In genomic region chrX:53370366-53370740, GRCm38 (mm10) we compare ENCODE assay signal across 8 mouse cellular contexts. TPM values are rescaled to one million over a fixed set of nuclear protein-coding genes. Genes with fewer than 3 reads are reported as not detected.
DNase-seq lines count a peak whose midpoint lies in the region; ATAC-seq lines count a peak whose summit lies in the region.

TSS of gene Mospd1 (minus strand) at chrX:53370502.

- no peaks in the 10 kb centered on the region for H3K4me1 ChIP-seq in intestine, embryonic 14.5 days (replicated peaks; ENCODE audit: control insufficient read depth, insufficient read depth, low read length)

- WGBS in intestine, embryonic 14.5 days = 5% methylated on average over 11 of the region's 15 CpGs

- peak; percentile 86 for DNase-seq in adipocyte (ENCODE audit: low spot score)
- peak; percentile 83 for DNase-seq in embryo, embryonic 10 days (ENCODE audit: low spot score)
- DNase-seq in gastrocnemius, postnatal 25 days = peak; percentile 91
- peak; percentile 87 for DNase-seq in intestine, embryonic 14.5 days (ENCODE audit: low spot score)
- DNase-seq in left cerebral cortex, postnatal 14 days (ENCODE audit: low spot score in 2 of 2) = peak; percentile 74 to 79
- peak; percentile 84 for DNase-seq in mesoderm, embryonic 11.5 days (ENCODE audit: low read depth, low spot score)
- DNase-seq in right cerebral cortex, postnatal 36 days (ENCODE audit: low spot score in 2 of 2) = peak; percentile 71 to 79
- DNase-seq in yolk sac, embryonic 10.5 days (ENCODE audit: low spot score) = peak; percentile 94

- peak within 1 kb of the TSS; percentile 53 for H3K4me2 ChIP-seq in intestine, embryonic 14.5 days (ENCODE audit: low read length)

- ATAC-seq in intestine, embryonic 14.5 days (replicated peaks; ENCODE audit: low FRiP score, low TSS enrichment, low read depth) = peak; percentile 98

- peak within 1 kb of the TSS; percentile 70 for H3K27ac ChIP-seq in intestine, embryonic 14.5 days (ENCODE audit: low read depth)

- H3K9me3 ChIP-seq in intestine, embryonic 14.5 days (ENCODE audit: control insufficient read depth, low read length) = no peaks in the 10 kb centered on the region

- intact Hi-C loops in left cerebral cortex, postnatal 14 days (cut with DNase I) = no loop called here

- H3K4me3 ChIP-seq in intestine, embryonic 14.5 days (ENCODE audit: low read depth, low read length) = peak within 1 kb of the TSS; percentile 51

- no peaks in the 10 kb centered on the region for H3K27me3 ChIP-seq in intestine, embryonic 14.5 days (replicated peaks; ENCODE audit: control insufficient read depth, insufficient read depth, low read length)

- peak within 1 kb of the TSS; percentile 69 for H3K9ac ChIP-seq in intestine, embryonic 14.5 days (ENCODE audit: low read length)

- H3K36me3 ChIP-seq in intestine, embryonic 14.5 days (ENCODE audit: control insufficient read depth, insufficient read depth, low read length) = no peaks in the 10 kb centered on the region

RNA-seq across cellular contexts. Expression of gene Mospd1, which starts in this region (rescaled TPM):
- total RNA-seq in gastrocnemius, postnatal 25 days (2021) = 10 to 100 TPM; 41.3 to 49.9 TPM
- 31.7 and 41.3 TPM in 2 replicates for polyA plus RNA-seq in intestine, embryonic 14.5 days (2014; fragmentation: Nextera tagmentation; extraction: Ambion mirVana)
- 10 to 100 TPM; 13.3 to 15.7 TPM for total RNA-seq in left cerebral cortex, postnatal 14 days (2021)

Comparison
In these comparisons a context has a peak if more than half of its experiments do, and no peak if none do; other contexts are left out.
1. Peak in every context shown above with its lines: DNase-seq, ATAC-seq, H3K4me3 ChIP-seq and H3K27ac ChIP-seq.